Mouse (Mus musculus): ENCODE measurements at regions not wholly inside any gene's neighbourhood (a gene's known extent, or its start where the extent isn't known, plus 50 kb on each side); places are given as distances from the start of the nearest gene placed in this dataset.

GRCm38 (mm10) chr6:136229791-136230190 is 56.5 kb upstream of the Grin2b start:
- no peak overlapping the region for H3K27ac ChIP-seq (ENCODE audit: insufficient read depth, low read length)
- WGBS = 80% methylated on average over 3 of the region's 3 CpGs
- no peak overlapping the region for H3K4me3 ChIP-seq (replicated peaks; ENCODE audit: insufficient read depth, low read depth, low read length)
- H3K4me1 ChIP-seq (ENCODE audit: control insufficient read depth, insufficient read depth, low read length) = no peaks in the 10 kb centered on the region
- TF ChIP-seq POLR2A (IDR thresholded peaks at IDR 0.05; ENCODE audit: borderline replicate concordance, insufficient read depth, low read length) (no peak), CTCF (IDR thresholded peaks at IDR 0.05; ENCODE audit: borderline replicate concordance, insufficient read depth, low read depth, low read length) (no peak)
- no peak for DNase-seq
- no peaks in the 10 kb centered on the region for H3K27me3 ChIP-seq (ENCODE audit: control insufficient read depth, insufficient read depth, low read length)

- no peaks in the 10 kb centered on the region for H3K27me3 ChIP-seq (ENCODE audit: control insufficient read depth, insufficient read depth, low read length)
- DNase-seq = no peak
- no peak overlapping the region for H3K27ac ChIP-seq (ENCODE audit: insufficient read depth, low read length)
- no peaks in the 10 kb centered on the region for H3K4me1 ChIP-seq (ENCODE audit: control insufficient read depth, insufficient read depth, low read length)
- no peak overlapping the region for H3K4me3 ChIP-seq (replicated peaks; ENCODE audit: insufficient read depth, low read depth, low read length)
- WGBS = 90% methylated on average over 11 of the region's 11 CpGs
- no peak for TF ChIP-seq POLR2A (IDR thresholded peaks at IDR 0.05; ENCODE audit: borderline replicate concordance, insufficient read depth, low read length)
Observed at GRCm38 (mm10) chr6:136235473-136235872, 62.2 kb upstream of the Grin2b start.

DNA sequence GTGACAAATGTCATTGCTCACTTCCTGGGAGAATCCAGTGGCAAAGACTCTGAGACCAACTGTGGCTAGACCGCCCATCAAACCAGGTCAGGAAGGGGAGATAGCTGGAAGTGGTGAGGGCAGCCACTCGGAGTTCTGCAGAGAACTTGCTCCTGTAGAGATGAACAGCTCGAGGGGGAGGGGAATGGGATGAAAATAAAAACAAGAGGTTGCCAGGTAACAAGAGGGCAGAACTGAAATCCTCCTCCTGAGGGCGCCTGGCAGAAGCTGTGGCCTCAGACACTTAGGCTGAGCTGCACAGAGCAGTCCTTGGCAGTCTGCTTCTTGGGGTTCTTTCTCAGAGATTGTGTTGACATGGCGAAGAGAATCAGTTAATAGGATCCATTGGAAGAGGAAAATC is 65.7 kb upstream of the Grin2b start:
- Histone ChIP-seq H3K27ac (ENCODE audit: insufficient read depth, low read length) (no peak overlapping the region), H3K4me1 (ENCODE audit: control insufficient read depth, insufficient read depth, low read length) (no peaks in the 10 kb centered on the region), H3K4me3 (replicated peaks; ENCODE audit: insufficient read depth, low read depth, low read length) (no peak overlapping the region), H3K27me3 (ENCODE audit: control insufficient read depth, insufficient read depth, low read length) (no peaks in the 10 kb centered on the region)
- DNase-seq = peak in 1 of 2 experiments; percentile 6
- no peak for TF ChIP-seq POLR2A (IDR thresholded peaks at IDR 0.05; ENCODE audit: borderline replicate concordance, insufficient read depth, low read length)
- no peak for TF ChIP-seq CTCF (IDR thresholded peaks at IDR 0.05; ENCODE audit: borderline replicate concordance, insufficient read depth, low read depth, low read length)
- WGBS = 29% methylated on average over 5 of the region's 5 CpGs

DNA sequence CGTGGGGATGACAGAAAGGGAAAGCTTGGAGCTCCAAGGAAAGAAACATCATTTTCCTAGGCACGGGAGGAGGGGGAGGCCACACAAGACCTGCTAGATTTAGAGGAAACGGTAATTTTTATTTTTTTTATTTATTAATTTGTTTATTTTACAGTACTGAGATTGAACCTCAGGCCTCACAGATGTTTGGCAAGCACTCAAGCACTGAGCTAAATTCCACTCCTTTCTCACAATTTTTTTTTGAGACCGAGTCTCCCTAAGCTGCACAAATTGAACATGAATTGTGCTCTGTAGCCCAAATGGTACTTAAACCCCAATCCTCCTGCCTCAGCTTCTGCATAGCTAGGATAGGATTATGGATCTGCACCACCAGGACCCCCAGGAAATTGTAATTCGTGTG is 66.1 kb upstream of the Grin2b start:
- Histone ChIP-seq H3K27ac (ENCODE audit: insufficient read depth, low read length) (no peak overlapping the region), H3K4me1 (ENCODE audit: control insufficient read depth, insufficient read depth, low read length) (no peaks in the 10 kb centered on the region), H3K4me3 (replicated peaks; ENCODE audit: insufficient read depth, low read depth, low read length) (no peak overlapping the region), H3K27me3 (ENCODE audit: control insufficient read depth, insufficient read depth, low read length) (no peaks in the 10 kb centered on the region)
- TF ChIP-seq CTCF (IDR thresholded peaks at IDR 0.05; ENCODE audit: borderline replicate concordance, insufficient read depth, low read depth, low read length) (no peak), POLR2A (IDR thresholded peaks at IDR 0.05; ENCODE audit: borderline replicate concordance, insufficient read depth, low read length) (no peak)
- no peak for DNase-seq
- 42% methylated on average over 5 of the region's 5 CpGs for WGBS

- no peak overlapping the region for H3K4me3 ChIP-seq (replicated peaks; ENCODE audit: insufficient read depth, low read depth, low read length)
- no peak overlapping the region for H3K27ac ChIP-seq (ENCODE audit: insufficient read depth, low read length)
- no peaks in the 10 kb centered on the region for H3K27me3 ChIP-seq (ENCODE audit: control insufficient read depth, insufficient read depth, low read length)
- TF ChIP-seq POLR2A (IDR thresholded peaks at IDR 0.05; ENCODE audit: borderline replicate concordance, insufficient read depth, low read length) = no peak
- no peak for TF ChIP-seq CTCF (IDR thresholded peaks at IDR 0.05; ENCODE audit: borderline replicate concordance, insufficient read depth, low read depth, low read length)
- H3K4me1 ChIP-seq (ENCODE audit: control insufficient read depth, insufficient read depth, low read length) = no peaks in the 10 kb centered on the region
- no peak for DNase-seq
- 48% methylated on average over 10 of the region's 10 CpGs for WGBS
Observed at GRCm38 (mm10) chr6:136241574-136242311, 68.4 kb upstream of the Grin2b start.

DNA sequence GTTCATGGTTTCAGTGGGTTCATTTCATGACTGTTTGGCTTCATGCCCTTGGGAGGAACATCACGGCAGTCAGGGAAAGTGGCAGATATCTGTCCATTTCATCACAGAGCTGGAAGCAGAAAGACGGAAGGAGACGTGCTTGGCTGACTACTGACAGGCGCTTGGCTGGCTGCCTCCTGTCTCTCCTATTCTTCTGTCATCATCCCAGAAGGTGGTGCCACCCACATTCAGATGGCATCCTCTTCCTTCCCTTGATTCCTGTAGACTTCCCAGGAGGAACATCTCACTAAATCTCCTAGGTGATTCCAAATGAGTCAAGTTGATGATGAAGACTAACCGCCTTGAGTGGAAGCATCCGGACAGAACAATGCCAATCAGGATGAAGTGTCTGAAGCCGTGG is 71.6 kb upstream of the Grin2b start:
- WGBS = 45% methylated on average over 7 of the region's 7 CpGs
- TF ChIP-seq CTCF (IDR thresholded peaks at IDR 0.05; ENCODE audit: borderline replicate concordance, insufficient read depth, low read depth, low read length) = no peak
- H3K4me1 ChIP-seq (ENCODE audit: control insufficient read depth, insufficient read depth, low read length) = no peaks in the 10 kb centered on the region
- no peak overlapping the region for H3K4me3 ChIP-seq (replicated peaks; ENCODE audit: insufficient read depth, low read depth, low read length)
- no peak for DNase-seq
- H3K27me3 ChIP-seq (ENCODE audit: control insufficient read depth, insufficient read depth, low read length) = no peaks in the 10 kb centered on the region
- no peak overlapping the region for H3K27ac ChIP-seq (ENCODE audit: insufficient read depth, low read length)

GRCm38 (mm10) chr6:136255726-136256512 is 71.4 kb upstream of the Gm8994 start:
- no peaks in the 10 kb centered on the region for H3K4me1 ChIP-seq (ENCODE audit: control insufficient read depth, insufficient read depth, low read length)
- H3K27me3 ChIP-seq (ENCODE audit: control insufficient read depth, insufficient read depth, low read length) = no peaks in the 10 kb centered on the region
- 50% methylated on average over 10 of the region's 10 CpGs for WGBS
- H3K4me3 ChIP-seq (replicated peaks; ENCODE audit: insufficient read depth, low read depth, low read length) = no peak overlapping the region
- DNase-seq = no peak
- no peak overlapping the region for H3K27ac ChIP-seq (ENCODE audit: insufficient read depth, low read length)
- no peak for TF ChIP-seq CTCF (IDR thresholded peaks at IDR 0.05; ENCODE audit: borderline replicate concordance, insufficient read depth, low read depth, low read length)
- TF ChIP-seq POLR2A (IDR thresholded peaks at IDR 0.05; ENCODE audit: borderline replicate concordance, insufficient read depth, low read length) = no peak

GRCm38 (mm10) chr6:136275742-136276141 is 51.6 kb upstream of the Gm8994 start:
- WGBS = 92% methylated on average over 6 of the region's 6 CpGs
- TF ChIP-seq POLR2A (IDR thresholded peaks at IDR 0.05; ENCODE audit: borderline replicate concordance, insufficient read depth, low read length) (no peak), CTCF (IDR thresholded peaks at IDR 0.05; ENCODE audit: borderline replicate concordance, insufficient read depth, low read depth, low read length) (no peak)
- no peak for DNase-seq
- no peak overlapping the region for H3K27ac ChIP-seq (ENCODE audit: insufficient read depth, low read length)
- H3K4me1 ChIP-seq (ENCODE audit: control insufficient read depth, insufficient read depth, low read length) = no peaks in the 10 kb centered on the region
- H3K4me3 ChIP-seq (replicated peaks; ENCODE audit: insufficient read depth, low read depth, low read length) = no peak overlapping the region
- no peaks in the 10 kb centered on the region for H3K27me3 ChIP-seq (ENCODE audit: control insufficient read depth, insufficient read depth, low read length)
